Mouse (Mus musculus) midbrain, postnatal 0 days (tissue): Measurements from ENCODE around the gene Poldip2. TPM values are rescaled to one million over a fixed set of nuclear protein-coding genes. Genes with fewer than 3 reads are reported as not detected.
"Not testable (repeated sequence)": the region's sequence is repeated elsewhere in the genome, so short reads cannot be mapped to it uniquely, and the experiment has no call there.

ENCODE experiments used
- ATAC-seq: fragments of 200-750 bp; cut with Nextera tagmentation; 2 replicates; pipeline ENCODE4 v1.8.0; 2017; ENCODE audit warnings: moderate number of reproducible peaks, mild to moderate bottlenecking, moderate TSS enrichment, moderate library complexity; ENCODE audit not compliant: low FRiP score
- DNase-seq: peaks from one replicate; pipeline ENCODE4 v3.0.0-alpha.2; 2015; ENCODE audit warnings: low spot score
- H3K27ac ChIP-seq: fragments of 300-500 bp; sonication (generic); 2 replicates; pipeline ENCODE4 v1.5.1; 2014; ENCODE audit warnings: low read depth, mild to moderate bottlenecking, low read length, mixed read lengths
- H3K27me3 ChIP-seq: fragments of 300-500 bp; sonication (generic); 2 replicates; pipeline ENCODE4 v1.6.1; 2014; ENCODE audit warnings: low read length, control low read depth, mixed read lengths; ENCODE audit not compliant: insufficient read depth
- H3K36me3 ChIP-seq: fragments of 300-500 bp; sonication (generic); 2 replicates; pipeline ENCODE4 v1.6.1; 2014; ENCODE audit warnings: low read length, control low read depth, mixed read lengths; ENCODE audit not compliant: insufficient read depth
- H3K4me1 ChIP-seq: fragments of 300-500 bp; sonication (generic); 2 replicates; pipeline ENCODE4 v1.6.1; 2014; ENCODE audit warnings: mild to moderate bottlenecking, control low read depth, antibody characterized with exemption, low read length, mixed read lengths; ENCODE audit not compliant: insufficient read depth
- H3K4me2 ChIP-seq: fragments of 300-500 bp; sonication (generic); 2 replicates; pipeline ENCODE4 v1.6.1; 2014; ENCODE audit warnings: low read depth, mild to moderate bottlenecking, low read length, mixed read lengths; ENCODE audit not compliant: poor library complexity, severe bottlenecking
- H3K4me3 ChIP-seq: fragments of 300-500 bp; sonication (generic); 2 replicates; pipeline ENCODE4 v1.5.1; 2014; ENCODE audit warnings: low read depth, mild to moderate bottlenecking, low read length, moderate library complexity
- H3K9ac ChIP-seq: fragments of 300-500 bp; sonication (generic); replicated peaks from 2 replicates; pipeline ENCODE4 v1.6.1; 2014; ENCODE audit warnings: mild to moderate bottlenecking, low read length, moderate library complexity, mixed read lengths; ENCODE audit not compliant: poor library complexity, severe bottlenecking
- H3K9me3 ChIP-seq: fragments of 300-500 bp; sonication (generic); 2 replicates; pipeline ENCODE4 v1.6.1; 2016; ENCODE audit warnings: low read length, control low read depth
- CTCF ChIP-seq: IDR thresholded peaks from 2 replicates; pipeline ENCODE4 v1.5.1; 2016; ENCODE audit warnings: antibody characterized with exemption, mild to moderate bottlenecking
- WGBS: fragments of 180-500 bp; shearing (Covaris S2); extraction: QIAGEN DNeasy Blood & Tissue Kit; methylation state at CpG from one replicate; pipeline ENCODE4 v1.1.7; 2014; 5-methylcytosine and 5-hydroxymethylcytosine counted together
- polyA plus RNA-seq: library from polyadenylated mRNA; unstranded; fragments of >200 nt; fragmentation: Nextera tagmentation; extraction: Ambion mirVana; gene quantifications from 2 replicates; pipeline ENCODE4 v1.2.1, GENCODE M21; 2015
- total RNA-seq: library from RNA; depleted of rRNA; stranded (reverse); fragments of >200 nt; gene quantifications from 2 replicates; pipeline ENCODE4 v1.2.3, GENCODE M21; 2014

The Poldip2 gene
- total and polyA plus RNA-seq, 2 experiments from 2014 or later: 149 to 159 TPM

GRCm38 (mm10) chr11:78523241-78523955 lies 11.4 kb downstream of the Poldip2 start:
- peaks cover 84% of the 10 kb centered on the region for H3K36me3 ChIP-seq
- no peak overlapping the region for H3K4me3 ChIP-seq
- WGBS: 76% methylated on average over 9 of the region's 9 CpGs
- no peak overlapping the region for H3K27ac ChIP-seq
- no peak overlapping the region for H3K9ac ChIP-seq
- H3K27me3 ChIP-seq: no peaks in the 10 kb centered on the region
- DNase-seq: peak; percentile 44
- ATAC-seq: no peak
- no peak for TF ChIP-seq CTCF
- no peaks in the 10 kb centered on the region for H3K9me3 ChIP-seq
- H3K4me1 ChIP-seq: no peaks in the 10 kb centered on the region
- no peak overlapping the region for H3K4me2 ChIP-seq

DNA sequence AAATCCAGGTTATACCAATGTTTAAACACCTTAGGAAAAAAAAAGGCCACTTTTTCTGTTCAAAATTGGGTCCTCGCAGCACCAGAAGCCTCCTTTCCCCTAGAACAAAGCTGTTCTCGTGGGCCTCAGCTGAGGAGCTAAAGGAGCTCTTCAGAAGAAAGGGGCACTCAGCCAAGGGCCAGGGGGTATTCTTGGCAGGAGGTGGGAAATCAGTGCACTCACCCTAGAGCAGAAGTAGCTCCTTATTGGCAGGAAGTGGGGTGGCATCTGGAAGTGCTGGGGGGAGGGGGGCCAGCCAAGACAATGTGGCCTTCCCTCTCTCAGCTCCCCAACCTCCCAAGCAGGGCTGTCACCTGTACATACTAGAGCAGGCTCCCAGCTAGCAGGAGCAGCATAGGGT lies 12.8 kb downstream of the Poldip2 start:
- peaks cover 84% of the 10 kb centered on the region for H3K36me3 ChIP-seq
- H3K27ac ChIP-seq: no peak overlapping the region
- no peak overlapping the region for H3K9ac ChIP-seq
- no peak for TF ChIP-seq CTCF
- DNase-seq (peak; percentile 61), ATAC-seq (no peak)
- no peak overlapping the region for H3K4me3 ChIP-seq
- H3K4me2 ChIP-seq: no peak overlapping the region
- WGBS: 69% methylated on average over 2 of the region's 2 CpGs
- no peaks in the 10 kb centered on the region for H3K27me3 ChIP-seq
- no peaks in the 10 kb centered on the region for H3K9me3 ChIP-seq
- no peaks in the 10 kb centered on the region for H3K4me1 ChIP-seq

GRCm38 (mm10) chr11:78528714-78529113 lies 16.7 kb downstream of the Poldip2 start:
- Histone ChIP-seq H3K9ac (no peak overlapping the region), H3K4me3 (no peak overlapping the region), H3K4me1 (no peaks in the 10 kb centered on the region), H3K27ac (no peak overlapping the region), H3K9me3 (no peaks in the 10 kb centered on the region), H3K4me2 (no peak overlapping the region), H3K36me3 (peaks cover 58% of the 10 kb centered on the region), H3K27me3 (no peaks in the 10 kb centered on the region)
- WGBS: 77% methylated on average over 9 of the region's 9 CpGs
- no peak for TF ChIP-seq CTCF
- no peak for ATAC-seq
- no peak for DNase-seq

DNA sequence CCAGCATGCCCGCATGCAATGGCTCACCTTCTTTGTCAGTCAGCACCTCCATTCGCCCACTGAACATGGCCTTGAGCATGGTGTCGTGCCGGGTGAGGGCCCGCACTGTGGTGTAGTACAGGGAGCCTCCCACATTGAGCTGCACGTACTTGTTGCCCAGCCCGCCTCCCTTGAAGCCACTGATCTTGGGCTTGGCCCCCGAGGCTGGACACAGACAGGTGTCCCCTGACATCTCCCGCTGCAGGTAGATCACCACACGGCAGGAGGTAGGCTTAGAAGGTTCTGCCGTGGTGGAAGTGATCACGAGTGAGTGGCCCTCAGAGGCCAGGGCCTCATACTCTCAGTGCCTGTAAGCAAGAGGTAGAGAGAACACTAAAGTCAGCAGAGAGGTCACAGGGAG lies 18.0 kb downstream of the Poldip2 start:
- DNase-seq (no peak), ATAC-seq (no peak)
- no peak for TF ChIP-seq CTCF
- H3K9ac ChIP-seq: no peak overlapping the region
- peaks cover 46% of the 10 kb centered on the region for H3K36me3 ChIP-seq
- H3K4me1 ChIP-seq: peaks cover 5% of the 10 kb centered on the region; the same call in 1 of the 2 replicates
- no peak overlapping the region for H3K4me2 ChIP-seq
- no peaks in the 10 kb centered on the region for H3K9me3 ChIP-seq
- H3K27ac ChIP-seq: no peak overlapping the region
- H3K27me3 ChIP-seq: no peaks in the 10 kb centered on the region
- no peak overlapping the region for H3K4me3 ChIP-seq
- WGBS: 90% methylated on average over 12 of the region's 12 CpGs

DNA sequence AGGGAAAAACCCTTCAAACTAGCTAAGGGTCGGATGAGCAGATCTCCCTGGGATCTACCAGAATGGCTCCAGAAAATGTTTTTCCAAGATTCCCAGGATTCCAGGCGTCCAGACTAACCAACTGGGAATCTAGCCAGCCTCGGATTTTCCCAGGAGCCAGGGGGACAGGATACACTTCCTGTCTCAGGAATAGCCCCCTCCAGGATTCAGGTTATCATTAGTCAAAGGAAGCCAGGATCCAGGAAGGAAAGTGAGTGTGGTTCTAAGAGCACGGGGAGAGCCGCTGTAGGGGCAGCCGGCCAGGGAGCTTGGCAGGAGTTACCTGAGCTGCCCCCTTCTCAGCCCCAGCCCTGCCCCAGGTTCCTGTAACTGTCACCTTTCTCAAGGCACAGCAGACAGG lies 19.1 kb downstream of the Poldip2 start:
- Histone ChIP-seq H3K9me3 (no peaks in the 10 kb centered on the region), H3K36me3 (peaks cover 39% of the 10 kb centered on the region), H3K4me2 (no peak overlapping the region), H3K4me1 (peaks cover 6% of the 10 kb centered on the region; the same call in 1 of the 2 replicates), H3K9ac (no peak overlapping the region), H3K27ac (no peak overlapping the region), H3K27me3 (no peaks in the 10 kb centered on the region), H3K4me3 (no peak overlapping the region)
- TF ChIP-seq CTCF: no peak
- DNase-seq: no peak
- 79% methylated on average over 6 of the region's 6 CpGs for WGBS
- no peak for ATAC-seq

DNA sequence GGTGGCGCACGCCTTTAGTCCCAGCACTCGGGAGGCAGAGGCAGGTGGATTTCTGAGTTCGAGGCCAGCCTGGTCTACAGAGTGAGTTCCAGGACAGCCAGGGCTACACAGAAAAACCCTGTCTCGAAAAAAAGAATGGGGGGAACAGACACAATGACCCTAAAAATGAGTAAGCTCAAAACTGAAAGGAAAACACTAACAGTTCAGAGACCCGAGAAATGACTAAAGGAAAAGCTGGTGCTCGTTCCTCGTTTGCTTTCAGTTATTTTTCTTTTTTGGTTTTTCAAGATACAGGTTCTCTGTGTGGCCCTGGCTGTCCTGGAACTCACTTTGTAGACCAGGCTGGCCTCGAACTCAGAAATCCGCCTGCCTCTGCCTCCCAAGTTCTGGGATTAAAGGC lies 19.5 kb downstream of the Poldip2 start:
- H3K4me3 ChIP-seq, H3K9ac ChIP-seq, H3K27ac ChIP-seq, H3K4me2 ChIP-seq, H3K4me1 ChIP-seq, H3K27me3 ChIP-seq, ATAC-seq, DNase-seq, H3K9me3 ChIP-seq: not testable (repeated sequence)
- 92% methylated on average over 10 of the region's 10 CpGs for WGBS
- H3K36me3 ChIP-seq: peaks cover 34% of the 10 kb centered on the region
